Comparison of ENCODE assay signal across 14 mouse cellular contexts in genomic region chr19:4156073-4156579, GRCm38 (mm10). TPM values are rescaled to one million over a fixed set of nuclear protein-coding genes. Genes with fewer than 3 reads are reported as not detected.
DNase-seq lines count a peak whose midpoint lies in the region; ATAC-seq and TF ChIP-seq lines count a peak whose summit lies in the region.
"Had no signal": no experiment of that assay in that cellular context is flagged by ENCODE, and none has a peak within 500 bp of the region (broad histone marks: within the 10 kb centered on the region; RNA-seq: fewer than 3 reads in every experiment).

No protein-coding gene starts in this region.

- H3K9ac ChIP-seq in limb, embryonic 12.5 days (replicated peaks), result 0 out of 2 replicates have a peak overlapping the region, but pooled peaks have one; percentile 27
- H3K9ac ChIP-seq: embryonic facial prominence, embryonic 15.5 days had no signal

- H3K36me3 ChIP-seq in heart, embryonic 10.5 days, result peaks cover 80% of the 10 kb centered on the region
- peaks cover 85% of the 10 kb centered on the region for H3K36me3 ChIP-seq in limb, embryonic 12.5 days
- H3K36me3 ChIP-seq in limb, embryonic 10.5 days, result peaks cover 91% of the 10 kb centered on the region
- H3K36me3 ChIP-seq in E14TG2a.4 (ENCODE audit: insufficient read depth, low read length), result peaks cover 82% of the 10 kb centered on the region

- DNase-seq in heart, embryonic 10.5 days (ENCODE audit: low spot score), result no peak
- no peak for DNase-seq in heart, postnatal 10 days
- no peak for DNase-seq in limb, embryonic 10.5 days (ENCODE audit: low spot score)
- peak; percentile 43 for DNase-seq in induced T-regulatory cell, adult 2 months (ENCODE audit: low read depth)
- no peak for DNase-seq in gastrocnemius, postnatal 25 days
- DNase-seq in c-Kit-positive CD71-positive TER-119-positive erythroid progenitor cells, embryonic 14.5 days (ENCODE audit: low spot score), result no peak
- DNase-seq: left cerebral cortex, postnatal 4 days had no signal

- intact Hi-C loops in heart, postnatal 10 days (cut with DNase I), result no loop called here

- peak overlapping the region; percentile 47 for H3K27ac ChIP-seq in heart, embryonic 10.5 days
- no peak overlapping the region for H3K27ac ChIP-seq in limb, embryonic 12.5 days
- H3K27ac ChIP-seq in limb, embryonic 10.5 days, result no peak overlapping the region
- H3K27ac ChIP-seq: embryonic facial prominence, embryonic 15.5 days had no signal

- peaks cover 44% of the 10 kb centered on the region for H3K4me1 ChIP-seq in heart, embryonic 10.5 days
- H3K4me1 ChIP-seq in limb, embryonic 12.5 days (replicated peaks), result no peaks in the 10 kb centered on the region
- H3K4me1 ChIP-seq in limb, embryonic 10.5 days, result 0 out of 2 replicates have a peak, but pooled peaks cover 8% of the 10 kb centered on the region
- peaks cover 68% of the 10 kb centered on the region for H3K4me1 ChIP-seq in E14TG2a.4 (replicated peaks; ENCODE audit: low read depth, low read length)
- H3K4me1 ChIP-seq: embryonic facial prominence, embryonic 15.5 days had no signal

- no peak for TF ChIP-seq CTCF in E14TG2a.4 (conservative IDR thresholded peaks at IDR 0.05; ENCODE audit: low read length)

- H3K4me3 ChIP-seq in heart, embryonic 10.5 days, result 0 out of 2 replicates have a peak overlapping the region, but pooled peaks have one; percentile 8
- H3K4me3 ChIP-seq in limb, embryonic 12.5 days (replicated peaks), result no peak overlapping the region
- H3K4me3 ChIP-seq in limb, embryonic 10.5 days, result no peak overlapping the region
- H3K4me3 ChIP-seq in E14TG2a.4 (replicated peaks; ENCODE audit: low read length), result peak overlapping the region; percentile 72
- H3K4me3 ChIP-seq: embryonic facial prominence, embryonic 15.5 days had no signal

- no peaks in the 10 kb centered on the region for H3K9me3 ChIP-seq in heart, embryonic 10.5 days
- H3K9me3 ChIP-seq in limb, embryonic 12.5 days, result no peaks in the 10 kb centered on the region
- H3K9me3 ChIP-seq in limb, embryonic 10.5 days (replicated peaks), result no peaks in the 10 kb centered on the region
- H3K9me3 ChIP-seq in E14TG2a.4 (ENCODE audit: low read length), result no peaks in the 10 kb centered on the region
- H3K9me3 ChIP-seq: embryonic facial prominence, embryonic 15.5 days had no signal

- H3K4me2 ChIP-seq in limb, embryonic 12.5 days, result no peak overlapping the region
- H3K4me2 ChIP-seq: embryonic facial prominence, embryonic 15.5 days had no signal

- no peaks in the 10 kb centered on the region for H3K27me3 ChIP-seq in heart, embryonic 10.5 days (ENCODE audit: insufficient read depth, poor library complexity, severe bottlenecking)
- H3K27me3 ChIP-seq in limb, embryonic 12.5 days, result no peaks in the 10 kb centered on the region
- H3K27me3 ChIP-seq in limb, embryonic 10.5 days (ENCODE audit: low read depth, poor library complexity, severe bottlenecking), result no peaks in the 10 kb centered on the region
- no peaks in the 10 kb centered on the region for H3K27me3 ChIP-seq in E14TG2a.4 (ENCODE audit: insufficient read depth, low read length)
- H3K27me3 ChIP-seq: embryonic facial prominence, embryonic 15.5 days had no signal

- WGBS in heart, embryonic 10.5 days, result 70% methylated on average over 20 of the region's 20 CpGs
- 78% methylated on average over 20 of the region's 20 CpGs for WGBS in limb, embryonic 12.5 days
- WGBS in limb, embryonic 10.5 days, result 75% methylated on average over 20 of the region's 20 CpGs

- no peak for ATAC-seq in limb, embryonic 12.5 days (ENCODE audit: insufficient number of reproducible peaks, insufficient read depth, low FRiP score, low TSS enrichment, low read depth)

RNA-seq across cellular contexts. Expression of gene Ptprcap, which starts 2.7 kb away (rescaled TPM):
- 1.8 and 4.4 TPM in 2 replicates for polyA plus RNA-seq in heart, embryonic 10.5 days (2016; fragmentation: Nextera tagmentation; extraction: Ambion mirVana)
- total RNA-seq in heart, postnatal 10 days (2021), result 1 to 10 TPM; 1.6 to 2.2 TPM
- 1.3 and 1.4 TPM in 2 replicates for polyA plus RNA-seq in limb, embryonic 12.5 days (2016; fragmentation: Nextera tagmentation; extraction: Ambion mirVana)
- 0.93 and 1.4 TPM in 2 replicates for polyA plus RNA-seq in limb, embryonic 10.5 days (2016; fragmentation: Nextera tagmentation; extraction: Ambion mirVana)
- under 1 TPM in 1 of 2 experiments, not detected in 1; 0.35 TPM for total RNA-seq in gastrocnemius, postnatal 25 days (2021)

RNA-seq across cellular contexts. Expression of gene Rps6kb2, which starts 7.0 kb away (rescaled TPM):
- polyA plus RNA-seq in heart, embryonic 10.5 days (2016; fragmentation: Nextera tagmentation; extraction: Ambion mirVana), result 53.4 and 57.0 TPM in 2 replicates
- total RNA-seq in heart, postnatal 10 days (2021), result 10 to 100 TPM; 22.4 to 24.3 TPM
- polyA plus RNA-seq in limb, embryonic 12.5 days (2016; fragmentation: Nextera tagmentation; extraction: Ambion mirVana), result 63.3 and 69.4 TPM in 2 replicates
- polyA plus RNA-seq in limb, embryonic 10.5 days (2016; fragmentation: Nextera tagmentation; extraction: Ambion mirVana), result 58.3 and 66.0 TPM in 2 replicates
- total RNA-seq in gastrocnemius, postnatal 25 days (2021), result 10 to 100 TPM; 19.9 to 24.4 TPM

RNA-seq across cellular contexts. Expression of gene Coro1b, which starts 7.7 kb away (rescaled TPM):
- polyA plus RNA-seq in heart, embryonic 10.5 days (2016; fragmentation: Nextera tagmentation; extraction: Ambion mirVana), result 135 and 146 TPM in 2 replicates
- total RNA-seq in heart, postnatal 10 days (2021), result 10 to 100 TPM; 87.2 to 90.7 TPM
- 125 and 131 TPM in 2 replicates for polyA plus RNA-seq in limb, embryonic 12.5 days (2016; fragmentation: Nextera tagmentation; extraction: Ambion mirVana)
- polyA plus RNA-seq in limb, embryonic 10.5 days (2016; fragmentation: Nextera tagmentation; extraction: Ambion mirVana), result 129 and 148 TPM in 2 replicates
- total RNA-seq in gastrocnemius, postnatal 25 days (2021), result 10 to 100 TPM; 15.9 to 24.1 TPM

RNA-seq across cellular contexts. Expression of gene Cabp4, which starts 12.3 kb away (rescaled TPM):
- polyA plus RNA-seq in heart, embryonic 10.5 days (2016; fragmentation: Nextera tagmentation; extraction: Ambion mirVana), result not detected in 2 replicates
- not detected for total RNA-seq in heart, postnatal 10 days (2021)
- polyA plus RNA-seq in limb, embryonic 12.5 days (2016; fragmentation: Nextera tagmentation; extraction: Ambion mirVana), result 0.12 and 0.14 TPM in 2 replicates
- 0.15 TPM in 1 of 2 replicates, not detected in the other for polyA plus RNA-seq in limb, embryonic 10.5 days (2016; fragmentation: Nextera tagmentation; extraction: Ambion mirVana)
- not detected for total RNA-seq in gastrocnemius, postnatal 25 days (2021)
- total RNA-seq: hematopoietic stem cell, adult 5-6 weeks; left cerebral cortex, postnatal 4 days had no signal

RNA-seq across cellular contexts. Expression of gene Gpr152, which starts 16.5 kb away (rescaled TPM):
- polyA plus RNA-seq in heart, embryonic 10.5 days (2016; fragmentation: Nextera tagmentation; extraction: Ambion mirVana), result not detected in 2 replicates
- not detected for total RNA-seq in heart, postnatal 10 days (2021)
- not detected in 2 replicates for polyA plus RNA-seq in limb, embryonic 12.5 days (2016; fragmentation: Nextera tagmentation; extraction: Ambion mirVana)
- polyA plus RNA-seq in limb, embryonic 10.5 days (2016; fragmentation: Nextera tagmentation; extraction: Ambion mirVana), result not detected in 2 replicates
- total RNA-seq in gastrocnemius, postnatal 25 days (2021), result not detected
- total RNA-seq: adrenal gland, adult 18-20 months; hematopoietic stem cell, adult 5-6 weeks; left cerebral cortex, postnatal 4 days had no signal
- polyA plus RNA-seq: embryonic facial prominence, embryonic 15.5 days; large intestine, adult 2 months; neural tube, embryonic 14.5 days had no signal

Comparison
In these comparisons a context has a peak if more than half of its experiments do, and no peak if none do; other contexts are left out.
1. H3K4me3 ChIP-seq: peak in heart, embryonic 10.5 days (single experiment) and E14TG2a.4 (single experiment); none in limb, embryonic 12.5 days (single experiment) and limb, embryonic 10.5 days (single experiment).